ENCODE assay signal across 21 mouse cellular contexts in the genomic region with DNA sequence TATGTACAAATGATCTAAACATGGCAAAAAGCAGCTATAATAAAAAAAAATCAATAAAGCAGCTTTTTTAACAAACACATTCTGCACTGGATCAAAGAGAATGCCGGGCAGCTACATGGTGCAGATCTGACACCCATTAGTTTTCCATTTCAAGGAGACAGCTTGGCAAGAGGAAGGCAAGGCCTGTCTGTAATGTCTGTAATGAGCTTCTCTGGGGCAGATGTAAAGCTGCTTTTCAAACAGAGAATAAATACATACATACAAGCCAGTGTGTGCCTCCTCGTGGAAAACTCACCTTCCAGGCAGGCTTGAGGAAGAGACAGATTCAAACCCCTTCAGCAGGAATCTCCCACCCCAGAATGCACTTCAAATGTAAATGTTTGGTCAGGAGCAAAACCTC.
DNase-seq lines count a peak whose midpoint lies in the region; ATAC-seq and TF ChIP-seq lines count a peak whose summit lies in the region.
"Had no signal": no experiment of that assay in that cellular context is flagged by ENCODE, and none has a peak within 500 bp of the region (broad histone marks: within the 10 kb centered on the region; RNA-seq: fewer than 3 reads in every experiment).

No protein-coding gene starts in this region.

- peak overlapping the region; percentile 14; the same call in 1 of the 2 replicates for H3K27ac ChIP-seq in layer of hippocampus, adult 2 months
- peak overlapping the region; percentile 86 for H3K27ac ChIP-seq in forebrain, embryonic 14.5 days (ENCODE audit: low read depth, low read length)
- peak overlapping the region; percentile 88 for H3K27ac ChIP-seq in midbrain, embryonic 15.5 days
- H3K27ac ChIP-seq: embryonic facial prominence, embryonic 15.5 days; limb, embryonic 12.5 days; liver, embryonic 12.5 days had no signal

- DNase-seq in adrenal gland, postnatal 14 days: peak; percentile 11
- no peak for DNase-seq in adrenal gland, postnatal 10 days
- DNase-seq in layer of hippocampus, adult 2 months (ENCODE audit: low spot score in 2 of 2): no peak
- DNase-seq in layer of hippocampus, adult 9-10 months (ENCODE audit: low spot score): no peak
- peak; percentile 79 for DNase-seq in forebrain, embryonic 14.5 days (ENCODE audit: low spot score)
- DNase-seq in thymus, postnatal 14 days: no peak
- DNase-seq: cerebellum, adult 18-20 months; gastrocnemius, postnatal 36 days; heart, postnatal 14 days; kidney, adult 9 months; kidney, postnatal 36 days; lung, adult 2 months; thymus, postnatal 25 days had no signal

- no peak overlapping the region for H3K9ac ChIP-seq in forebrain, embryonic 14.5 days (ENCODE audit: low read length)
- H3K9ac ChIP-seq in midbrain, embryonic 15.5 days: no peak overlapping the region
- H3K9ac ChIP-seq: embryonic facial prominence, embryonic 15.5 days; limb, embryonic 12.5 days; liver, embryonic 12.5 days had no signal

- peaks cover 34% of the 10 kb centered on the region for H3K4me1 ChIP-seq in forebrain, embryonic 14.5 days (ENCODE audit: control insufficient read depth, insufficient read depth, low read length)
- H3K4me1 ChIP-seq in midbrain, embryonic 15.5 days: peaks cover 56% of the 10 kb centered on the region

- no peaks in the 10 kb centered on the region for H3K27me3 ChIP-seq in forebrain, embryonic 14.5 days (replicated peaks; ENCODE audit: control insufficient read depth, insufficient read depth, low read length)
- no peaks in the 10 kb centered on the region for H3K27me3 ChIP-seq in midbrain, embryonic 15.5 days (replicated peaks)
- H3K27me3 ChIP-seq: embryonic facial prominence, embryonic 15.5 days; limb, embryonic 12.5 days; liver, embryonic 12.5 days had no signal

- H3K9me3 ChIP-seq in forebrain, embryonic 14.5 days (replicated peaks; ENCODE audit: control insufficient read depth, low read length): no peaks in the 10 kb centered on the region
- H3K9me3 ChIP-seq in midbrain, embryonic 15.5 days: no peaks in the 10 kb centered on the region
- H3K9me3 ChIP-seq: embryonic facial prominence, embryonic 15.5 days; limb, embryonic 12.5 days; liver, embryonic 12.5 days had no signal

- H3K4me3 ChIP-seq in layer of hippocampus, adult 2 months: no peak overlapping the region
- no peak overlapping the region for H3K4me3 ChIP-seq in forebrain, embryonic 14.5 days (ENCODE audit: low read depth, low read length)
- no peak overlapping the region for H3K4me3 ChIP-seq in midbrain, embryonic 15.5 days
- H3K4me3 ChIP-seq: embryonic facial prominence, embryonic 15.5 days; limb, embryonic 12.5 days; liver, embryonic 12.5 days had no signal

- TF ChIP-seq CTCF in layer of hippocampus, adult 2 months (conservative IDR thresholded peaks at IDR 0.05): no peak

- H3K4me2 ChIP-seq in forebrain, embryonic 14.5 days (ENCODE audit: low read length): 0 out of 2 replicates have a peak overlapping the region, but pooled peaks have one; percentile 2
- no peak overlapping the region for H3K4me2 ChIP-seq in midbrain, embryonic 15.5 days
- H3K4me2 ChIP-seq: embryonic facial prominence, embryonic 15.5 days; heart, embryonic 11.5 days; limb, embryonic 12.5 days; liver, embryonic 12.5 days had no signal

- H3K36me3 ChIP-seq in forebrain, embryonic 14.5 days (ENCODE audit: control insufficient read depth, insufficient read depth, low read length): no peaks in the 10 kb centered on the region
- H3K36me3 ChIP-seq in midbrain, embryonic 15.5 days (replicated peaks): no peaks in the 10 kb centered on the region
- H3K36me3 ChIP-seq: embryonic facial prominence, embryonic 15.5 days; limb, embryonic 12.5 days; liver, embryonic 12.5 days had no signal

- 15% methylated on average over 2 of the region's 2 CpGs for WGBS in forebrain, embryonic 14.5 days
- 16% methylated on average over 2 of the region's 2 CpGs for WGBS in midbrain, embryonic 15.5 days

- ATAC-seq in forebrain, embryonic 14.5 days: peak; percentile 66
- ATAC-seq in midbrain, embryonic 15.5 days (replicated peaks): peak; percentile 50; the same call in 1 of the 2 replicates
- ATAC-seq: CD4-positive, CD25-positive, alpha-beta regulatory T cell, adult 4 months; inflammation-experienced regulatory T-cells, adult 6 months; liver, embryonic 12.5 days; Patski had no signal

Comparison
In these comparisons a context has a peak if more than half of its experiments do, and no peak if none do; other contexts are left out.
1. DNase-seq: peak in adrenal gland, postnatal 14 days (single experiment) and forebrain, embryonic 14.5 days (single experiment); none in adrenal gland, postnatal 10 days (single experiment), layer of hippocampus, adult 2 months (0 of 2), layer of hippocampus, adult 9-10 months (single experiment) and thymus, postnatal 14 days (single experiment).
2. H3K27ac ChIP-seq: peak in every context shown above with its lines; median percentile 88 in midbrain, embryonic 15.5 days; 86 in forebrain, embryonic 14.5 days; 14 in layer of hippocampus, adult 2 months.